Mouse (Mus musculus) gastrocnemius, postnatal 4 days (tissue): Measurements from ENCODE around the gene Nuf2. TPM values are rescaled to one million over a fixed set of nuclear protein-coding genes. Genes with fewer than 3 reads are reported as not detected.
A peak's percentile ranks its signal among the peaks of the same experiment; 100 is the strongest.

ENCODE experiments used
- DNase-seq, 2 experiments: peaks; one replicate each; pipeline ENCODE4 v3.0.0; 2021 to 2022; ENCODE audit warnings: low spot score in 2 of 2, mixed read lengths in 2 of 2
- total RNA-seq, 2 experiments: library from RNA; stranded (reverse); gene quantifications; 2 replicates each; pipeline ENCODE4 v1.2.3; 2021

Nuf2 gene
- total RNA-seq, 2 experiments from 2014 or later: 15.4 to 17.9 TPM

- DNase-seq: no peak
These were observed 48.5 kb downstream of the Nuf2 start for GRCm38 (mm10) chr1:169482596-169483335.

DNA sequence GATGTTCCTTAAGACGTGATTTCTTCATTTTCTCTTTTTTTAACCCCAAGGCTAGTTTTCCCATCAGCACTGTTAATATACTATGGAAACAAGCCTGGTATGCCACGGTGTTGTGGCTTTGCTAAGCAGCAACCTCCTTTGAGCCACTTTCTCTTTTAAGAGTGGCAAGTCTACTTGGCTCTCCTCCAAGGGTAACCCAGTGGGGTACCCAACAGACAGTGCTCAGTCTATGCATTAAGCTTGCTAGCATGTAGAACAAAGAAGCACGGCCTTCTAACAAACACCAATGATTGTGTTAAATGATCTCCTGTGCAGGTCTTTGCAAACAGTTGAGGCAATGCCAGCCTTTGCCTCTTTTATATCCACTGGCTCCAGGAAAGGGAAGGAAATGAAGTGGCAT lies 60.1 kb downstream of the Nuf2 start:
- DNase-seq: no peak

DNA sequence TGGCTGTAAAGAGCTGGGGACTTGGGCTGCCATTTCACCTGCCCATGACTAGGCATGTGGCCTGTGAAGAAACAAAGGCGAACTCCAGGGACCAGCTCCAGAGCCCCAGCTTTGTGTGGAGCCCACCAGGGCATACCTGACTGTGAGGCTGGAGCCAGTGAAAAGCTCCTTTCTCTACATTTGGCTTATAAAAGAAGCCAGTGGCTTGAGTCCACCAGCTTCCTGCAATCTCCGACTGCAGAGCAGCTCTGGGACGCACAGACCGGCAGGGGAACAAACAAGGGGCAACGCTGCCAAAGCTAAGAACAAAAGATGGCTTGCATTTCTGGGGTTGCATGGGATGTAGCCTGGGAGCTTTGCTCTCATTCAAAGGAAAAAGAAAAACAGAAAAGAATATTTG lies 63.5 kb downstream of the Nuf2 start:
- no peak for DNase-seq

GRCm38 (mm10) chr1:169462386-169463115 lies 68.7 kb downstream of the Nuf2 start:
- no peak for DNase-seq

DNA sequence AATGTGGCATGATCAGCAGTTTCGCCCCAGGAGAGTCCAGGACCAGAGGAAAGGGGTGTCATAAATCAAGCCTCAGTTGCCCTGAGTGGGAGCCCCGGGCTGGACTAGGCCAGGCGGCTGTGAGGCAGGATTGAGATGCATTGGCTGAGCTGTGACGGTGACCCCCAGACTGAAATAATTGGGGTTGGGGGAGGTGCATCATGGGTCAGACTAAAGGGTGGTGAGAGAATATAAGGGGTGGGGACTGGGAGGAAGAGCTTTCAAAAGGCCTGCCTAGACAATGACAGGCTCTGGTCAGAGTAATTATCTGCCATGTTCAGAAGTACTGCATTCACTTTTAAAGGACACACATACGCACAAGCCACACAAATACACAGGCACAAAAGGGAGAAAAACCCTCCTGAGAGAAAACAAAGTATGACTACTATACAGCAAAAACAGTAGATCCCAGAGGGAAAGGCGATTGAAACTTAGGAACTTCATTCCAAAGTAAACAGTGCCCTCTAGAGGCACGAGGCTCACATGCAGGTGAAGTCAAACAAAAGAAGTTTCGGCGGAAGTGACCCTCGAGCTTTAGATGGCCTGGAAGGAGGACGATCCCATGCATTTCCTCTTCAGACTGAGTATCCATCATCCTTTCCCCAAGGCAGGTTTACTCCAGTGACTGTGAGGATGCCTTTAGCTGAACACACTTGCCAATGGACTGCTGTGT lies 72.0 kb downstream of the Nuf2 start:
- DNase-seq: peak in 1 of 2 experiments; percentile 51

Other genes with a start within 250 kb of the Nuf2 start
- 100 to 1,000 TPM; 127 to 143 TPM for gene Rgs5, start 124.0 kb upstream of the Nuf2 start, total RNA-seq
- 1 to 10 TPM; 5.1 to 5.5 TPM for gene Rgs4, start 216.2 kb upstream of the Nuf2 start, total RNA-seq